Mouse (Mus musculus) thymus, postnatal 10 days (tissue): Measurements from ENCODE around the gene Olfr204.
"Not testable (repeated sequence)": the region's sequence is repeated elsewhere in the genome, so short reads cannot be mapped to it uniquely, and the experiment has no call there.

Experiments
- DNase-seq, 2 experiments: peaks; one replicate each; pipeline ENCODE4 v3.0.0; 2021; ENCODE audit warnings: low spot score in 2 of 2

The Olfr204 gene

GRCm38 (mm10) chr16:59318148-59318547, at the start of gene Olfr204:
Gene Olfr204 (minus strand): TSS chr16:59318248.
- DNase-seq: no peak

DNA sequence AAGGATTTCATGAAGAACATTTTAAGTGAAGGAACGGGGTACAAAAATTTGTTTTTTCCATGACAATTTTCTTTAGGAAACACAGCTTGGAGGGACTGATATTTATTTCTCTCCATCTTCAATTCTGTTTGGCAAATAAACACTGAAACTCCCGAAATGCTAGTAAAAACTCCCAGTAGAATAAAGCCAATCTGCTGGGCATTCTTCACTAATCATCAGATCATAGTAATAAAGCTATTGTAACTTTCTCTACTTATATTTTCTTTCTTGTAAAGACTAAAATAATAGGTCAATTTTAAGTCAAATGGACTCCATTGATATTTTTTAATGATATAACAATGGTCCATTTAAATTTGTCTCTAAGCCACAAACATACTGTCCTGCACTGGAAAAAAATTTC, 45.8 kb upstream of the Olfr204 start, which contains the start of gene Olfr209:
Olfr209 (minus strand) TSS at position 101 of the 400 bp plus-strand sequence.
- no peak for DNase-seq

DNA sequence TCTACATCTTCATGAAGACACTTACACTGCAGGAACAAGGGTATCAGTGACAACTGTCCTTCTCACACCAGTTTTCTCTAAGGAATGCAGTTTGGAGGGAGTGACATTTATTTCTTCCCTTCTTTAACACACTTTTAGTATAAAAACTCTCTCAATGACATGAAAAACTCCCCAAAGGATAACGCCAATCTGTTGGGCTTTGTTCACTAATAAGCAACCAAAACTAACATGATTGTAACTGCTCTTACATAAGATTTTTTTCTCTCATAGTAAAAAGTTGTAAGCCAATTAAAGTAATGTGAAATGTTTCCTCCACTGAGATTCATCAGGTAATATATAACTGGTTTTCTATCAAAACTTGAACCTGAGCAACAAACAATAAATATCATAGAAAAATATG, 31.1 kb upstream of the Olfr204 start, which contains the start of gene Olfr206:
Olfr206 (minus strand) TSS at position 101 of the 400 bp plus-strand sequence.
- DNase-seq: no peak

DNA sequence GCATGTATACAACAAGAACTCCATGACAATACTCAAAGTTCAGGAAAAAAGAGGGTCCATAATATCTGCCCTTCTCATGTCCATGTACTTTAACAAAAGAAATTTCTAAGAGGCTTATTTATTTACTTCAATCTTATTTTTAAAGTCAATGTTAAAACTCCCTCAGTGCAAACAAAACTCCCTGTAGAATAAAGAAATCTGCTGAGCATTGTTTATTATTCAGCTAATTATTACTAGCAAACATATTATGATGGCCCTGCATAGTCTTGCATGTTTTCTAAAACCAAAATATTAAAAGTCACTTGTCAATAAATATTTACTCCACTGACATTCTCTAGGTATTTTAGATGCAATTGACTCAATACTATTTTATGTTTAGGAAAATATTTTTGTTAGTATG, 13.0 kb upstream of the Olfr204 start, which contains the start of gene Olfr205:
Olfr205 (minus strand) TSS at position 101 of the 400 bp plus-strand sequence.
- DNase-seq: no peak

GRCm38 (mm10) chr16:59323262-59323661, 5.2 kb upstream of the Olfr204 start:
- DNase-seq: not testable (repeated sequence)

DNA sequence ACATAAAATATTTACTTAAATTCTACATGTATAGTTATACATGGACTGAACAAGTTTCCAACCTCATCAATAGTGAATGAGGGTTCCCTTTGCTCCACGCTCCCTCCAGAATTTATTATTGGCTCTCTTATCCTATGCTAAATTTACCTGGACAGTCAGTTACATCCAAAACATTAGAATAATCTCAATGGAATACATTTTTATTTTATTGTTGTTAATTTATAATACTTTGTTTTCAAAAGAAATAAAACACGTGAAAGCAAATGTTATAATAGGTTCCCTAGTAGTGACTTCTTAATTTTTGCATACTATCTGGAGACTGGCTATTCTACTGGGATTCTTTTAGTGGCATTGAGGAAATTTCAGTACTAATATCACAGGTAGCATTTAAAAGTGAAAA, 19.5 kb downstream of the Olfr204 start, which contains the start of gene Olfr203:
Olfr203 (plus strand) TSS at position 301 of the 400 bp plus-strand sequence.
- DNase-seq: no peak

DNA sequence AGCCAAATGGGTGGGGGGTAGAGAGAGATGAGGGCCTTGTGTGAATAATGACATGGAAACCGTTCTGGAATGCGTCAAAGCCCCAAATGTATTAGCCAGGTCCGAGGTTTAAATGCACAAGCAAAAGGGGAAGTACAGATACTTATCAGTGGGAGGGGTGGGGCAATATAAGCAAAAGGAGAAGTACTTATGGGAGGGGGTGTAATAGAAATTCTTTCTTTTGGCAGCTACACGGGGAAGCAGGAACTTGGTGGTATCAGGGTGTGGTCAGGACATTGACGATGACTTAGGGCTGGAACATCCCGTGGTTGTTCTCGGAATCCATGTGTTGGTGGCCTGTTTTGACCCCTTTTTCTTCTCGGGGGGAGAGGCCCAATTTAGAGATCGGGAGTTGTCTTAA, 30.5 kb downstream of the Olfr204 start:
- not testable (repeated sequence) for DNase-seq

DNA sequence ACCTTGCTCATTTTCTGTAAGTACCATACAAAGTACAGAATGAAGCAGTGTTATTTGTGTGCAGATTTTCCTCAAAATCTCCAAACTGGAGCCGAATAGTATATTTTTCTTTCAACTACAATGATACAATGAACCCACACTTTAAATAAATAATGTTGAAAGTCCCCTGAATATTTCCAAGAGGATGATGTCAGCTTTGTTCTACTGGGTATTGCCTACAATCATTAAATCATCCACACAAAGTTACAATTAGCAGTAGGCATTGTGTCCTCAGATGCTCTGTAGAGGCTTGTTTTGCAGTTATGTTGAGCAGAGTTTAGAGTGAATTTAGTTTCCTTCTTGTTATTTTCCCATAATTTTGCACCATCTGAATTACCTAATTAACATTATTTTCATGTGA, 31.4 kb downstream of the Olfr204 start, which contains the start of gene Olfr202:
Olfr202 (minus strand) TSS at position 101 of the 400 bp plus-strand sequence.
- no peak for DNase-seq

- DNase-seq: no peak
These were observed 34.6 kb downstream of the Olfr204 start for GRCm38 (mm10) chr16:59283476-59283875.

DNA sequence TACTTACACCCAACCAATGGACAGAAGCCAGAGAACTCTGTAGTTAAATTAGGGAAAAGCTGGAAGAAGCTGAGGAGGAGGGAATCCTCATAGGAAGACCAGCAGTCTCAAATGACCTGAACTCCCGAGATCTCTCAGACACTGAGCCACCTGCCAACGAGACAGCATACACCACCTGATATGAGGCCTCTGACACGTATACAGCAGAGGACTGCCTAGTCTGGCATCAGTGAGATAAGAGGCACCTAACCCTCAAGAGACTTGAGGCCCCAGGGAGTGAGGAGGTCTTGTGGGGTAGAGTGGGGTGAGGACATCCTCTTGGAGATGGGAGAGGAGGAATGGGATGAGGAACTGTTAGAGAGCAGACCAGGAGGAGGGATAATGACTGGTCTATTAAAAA, 37.5 kb downstream of the Olfr204 start:
- DNase-seq: no peak

- not testable (repeated sequence) for DNase-seq
These were observed 45.5 kb downstream of the Olfr204 start, which contains the start of gene Olfr201 for GRCm38 (mm10) chr16:59272532-59272931. Gene Olfr201 (minus strand): TSS chr16:59272632.

DNA sequence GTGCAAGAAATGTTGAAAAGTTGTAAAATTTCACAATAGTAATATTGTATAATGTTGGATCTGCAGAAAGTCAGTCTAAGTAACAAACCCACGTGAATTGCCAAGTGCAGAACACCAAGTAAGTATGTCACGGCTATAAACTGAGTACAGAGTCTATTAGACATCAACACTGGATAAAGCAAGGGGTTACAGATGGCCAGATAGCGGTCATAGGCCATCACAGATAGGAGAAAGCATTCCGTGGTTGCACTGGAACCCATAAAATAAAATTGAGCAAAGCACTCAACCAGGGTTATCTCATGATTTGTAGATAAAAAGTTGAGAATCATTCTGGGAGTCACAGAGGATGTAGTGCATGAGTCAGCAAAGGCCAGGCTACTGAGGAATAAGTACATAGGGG, 49.0 kb downstream of the Olfr204 start:
- not testable (repeated sequence) for DNase-seq
